Comparison of ENCODE assay signal across 24 mouse cellular contexts in genomic region chr12:30076316-30076715, GRCm38 (mm10). TPM values are rescaled to one million over a fixed set of nuclear protein-coding genes. Genes with fewer than 3 reads are reported as not detected.
DNase-seq lines count a peak whose midpoint lies in the region; ATAC-seq and TF ChIP-seq lines count a peak whose summit lies in the region.
"Had no signal": no experiment of that assay in that cellular context is flagged by ENCODE, and none has a peak within 500 bp of the region (broad histone marks: within the 10 kb centered on the region; RNA-seq: fewer than 3 reads in every experiment).

No protein-coding gene starts in this region.

- H3K9me3 ChIP-seq in intestine, embryonic 14.5 days (ENCODE audit: control insufficient read depth, low read length), result no peaks in the 10 kb centered on the region
- no peaks in the 10 kb centered on the region; the same call in 1 of the 2 replicates for H3K9me3 ChIP-seq in intestine, embryonic 16.5 days (ENCODE audit: control insufficient read depth, low read length)
- H3K9me3 ChIP-seq: neural tube, embryonic 12.5 days had no signal

- no peaks in the 10 kb centered on the region for H3K36me3 ChIP-seq in intestine, embryonic 14.5 days (ENCODE audit: control insufficient read depth, insufficient read depth, low read length)
- H3K36me3 ChIP-seq in intestine, embryonic 16.5 days (ENCODE audit: control insufficient read depth, insufficient read depth, low read length), result no peaks in the 10 kb centered on the region
- H3K36me3 ChIP-seq: embryonic facial prominence, embryonic 13.5 days; hindbrain, embryonic 10.5 days; midbrain, embryonic 13.5 days; neural tube, embryonic 12.5 days had no signal

- 52% methylated on average over 2 of the region's 2 CpGs for WGBS in intestine, embryonic 14.5 days
- 50% methylated on average over 2 of the region's 2 CpGs for WGBS in intestine, embryonic 16.5 days

- DNase-seq in gastrocnemius, adult 18-20 months (ENCODE audit: low spot score), result peak; percentile 7
- no peak for DNase-seq in gastrocnemius, postnatal 10 days
- peak; percentile 51 for DNase-seq in intestine, embryonic 14.5 days (ENCODE audit: low spot score)
- peak; percentile 72 for DNase-seq in adipocyte (ENCODE audit: low spot score)
- DNase-seq in heart, postnatal 10 days, result peak; percentile 32 to 34
- DNase-seq in left cerebral cortex, adult 2 months (ENCODE audit: extremely low spot score in 1 of 2, low spot score in 2 of 2), result no peak
- DNase-seq: cerebellum, adult 11-12 months; kidney, adult 9 months; right cerebral cortex, postnatal 4 days; thymus, postnatal 25 days had no signal

- no peaks in the 10 kb centered on the region for H3K27me3 ChIP-seq in intestine, embryonic 14.5 days (replicated peaks; ENCODE audit: control insufficient read depth, insufficient read depth, low read length)
- H3K27me3 ChIP-seq in intestine, embryonic 16.5 days (replicated peaks; ENCODE audit: control insufficient read depth, insufficient read depth, low read length), result no peaks in the 10 kb centered on the region
- H3K27me3 ChIP-seq: CH12.LX; embryonic facial prominence, embryonic 13.5 days; midbrain, embryonic 13.5 days; neural tube, embryonic 12.5 days had no signal

- no peak overlapping the region for H3K9ac ChIP-seq in intestine, embryonic 14.5 days (ENCODE audit: low read length)
- no peak overlapping the region for H3K9ac ChIP-seq in intestine, embryonic 16.5 days (ENCODE audit: low read depth, low read length)
- H3K9ac ChIP-seq: embryonic facial prominence, embryonic 13.5 days; liver, embryonic 14.5 days; midbrain, embryonic 13.5 days; neural tube, embryonic 12.5 days had no signal

- ATAC-seq in intestine, embryonic 14.5 days (replicated peaks; ENCODE audit: low FRiP score, low TSS enrichment, low read depth), result no peak
- no peak for ATAC-seq in intestine, embryonic 16.5 days
- ATAC-seq: forebrain, embryonic 14.5 days; midbrain, embryonic 13.5 days had no signal

- no peak for TF ChIP-seq CTCF in left cerebral cortex, adult 2 months (IDR thresholded peaks at IDR 0.05)

- no peak overlapping the region for H3K27ac ChIP-seq in intestine, embryonic 14.5 days (ENCODE audit: low read depth)
- H3K27ac ChIP-seq in intestine, embryonic 16.5 days (ENCODE audit: low read length), result no peak overlapping the region
- no peak overlapping the region for H3K27ac ChIP-seq in left cerebral cortex, adult 2 months
- H3K27ac ChIP-seq: embryonic facial prominence, embryonic 13.5 days; hindbrain, embryonic 10.5 days; liver, embryonic 14.5 days; midbrain, embryonic 13.5 days; neural tube, embryonic 12.5 days had no signal

- H3K4me1 ChIP-seq in intestine, embryonic 14.5 days (replicated peaks; ENCODE audit: control insufficient read depth, insufficient read depth, low read length), result no peaks in the 10 kb centered on the region
- no peaks in the 10 kb centered on the region for H3K4me1 ChIP-seq in intestine, embryonic 16.5 days (ENCODE audit: control insufficient read depth, insufficient read depth, low read length)
- H3K4me1 ChIP-seq: hindbrain, embryonic 10.5 days; midbrain, embryonic 13.5 days; neural tube, embryonic 12.5 days had no signal

- intact Hi-C loops in heart, postnatal 10 days (cut with DNase I), result loop anchor here (1.0 kb wide), 1 partner anchor 84 kb away; no protein-coding TSS in a partner anchor
- intact Hi-C loops in left cerebral cortex, adult 2 months (cut with DNase I), result no loop called here

- H3K4me2 ChIP-seq in intestine, embryonic 14.5 days (ENCODE audit: low read length), result no peak overlapping the region
- H3K4me2 ChIP-seq in intestine, embryonic 16.5 days (ENCODE audit: low read depth, low read length), result no peak overlapping the region
- H3K4me2 ChIP-seq: embryonic facial prominence, embryonic 13.5 days; midbrain, embryonic 13.5 days; neural tube, embryonic 12.5 days had no signal

- no peak overlapping the region for H3K4me3 ChIP-seq in intestine, embryonic 14.5 days (ENCODE audit: low read depth, low read length)
- H3K4me3 ChIP-seq in intestine, embryonic 16.5 days (ENCODE audit: low read length), result no peak overlapping the region
- no peak overlapping the region for H3K4me3 ChIP-seq in left cerebral cortex, adult 2 months
- H3K4me3 ChIP-seq: embryonic facial prominence, embryonic 13.5 days; hindbrain, embryonic 10.5 days; midbrain, embryonic 13.5 days; neural tube, embryonic 12.5 days had no signal

RNA-seq across cellular contexts. Expression of gene Tpo, which starts 56.1 kb away (rescaled TPM):
- total RNA-seq in gastrocnemius, adult 18-20 months (2021), result not detected
- total RNA-seq in gastrocnemius, postnatal 10 days (2021), result not detected
- 0.05 and 0.12 TPM in 2 replicates for polyA plus RNA-seq in intestine, embryonic 14.5 days (2014; fragmentation: Nextera tagmentation; extraction: Ambion mirVana)
- not detected in 2 replicates for polyA plus RNA-seq in intestine, embryonic 16.5 days (2015; fragmentation: Nextera tagmentation; extraction: Ambion mirVana)
- not detected for total RNA-seq in heart, postnatal 10 days (2021)
- total RNA-seq in left cerebral cortex, adult 2 months (2021), result under 1 TPM; 0.41 to 0.61 TPM
- total RNA-seq: CH12.LX; granulocyte monocyte progenitor cell, adult 5-6 weeks; megakaryocyte, adult 5-6 weeks; MEL had no signal
- polyA plus RNA-seq: embryonic facial prominence, embryonic 13.5 days; hindbrain, embryonic 10.5 days; limb, embryonic 14.5 days; liver, embryonic 14.5 days; lung, embryonic 16.5 days; neural tube, embryonic 12.5 days; stomach, embryonic 16.5 days had no signal

Comparison
In these comparisons a context has a peak if more than half of its experiments do, and no peak if none do; other contexts are left out.
1. DNase-seq: peak in gastrocnemius, adult 18-20 months (single experiment), intestine, embryonic 14.5 days (single experiment), adipocyte (single experiment) and heart, postnatal 10 days (2 of 2); none in gastrocnemius, postnatal 10 days (single experiment) and left cerebral cortex, adult 2 months (0 of 2).